Mouse (Mus musculus) bone marrow macrophage, adult 2 months (primary cell): Measurements from ENCODE around the gene Cldn7. TPM values are rescaled to one million over a fixed set of nuclear protein-coding genes. Genes with fewer than 3 reads are reported as not detected.
"Not testable (repeated sequence)": the region's sequence is repeated elsewhere in the genome, so short reads cannot be mapped to it uniquely, and the experiment has no call there.

ENCODE experiments used
- H3K27ac ChIP-seq: 2 replicates; pipeline ENCODE4 v1.5.1; 2012; ENCODE audit warnings: low read depth, low read length; ENCODE audit not compliant: insufficient read depth
- H3K4me1 ChIP-seq: 2 replicates; pipeline ENCODE4 v1.6.1; 2012; ENCODE audit warnings: low read length; ENCODE audit not compliant: control insufficient read depth, insufficient read depth
- H3K4me3 ChIP-seq: 2 replicates; pipeline ENCODE4 v1.5.1; 2012; ENCODE audit warnings: mild to moderate bottlenecking, low read length, moderate library complexity; ENCODE audit not compliant: insufficient read depth
- CTCF ChIP-seq: IDR thresholded peaks from 2 replicates; pipeline ENCODE4 v1.5.1; 2012; ENCODE audit warnings: low read depth, mild to moderate bottlenecking, low read length, moderate library complexity
- POLR2A ChIP-seq: IDR thresholded peaks from 2 replicates; pipeline ENCODE4 v1.6.1; 2012; ENCODE audit warnings: mild to moderate bottlenecking, low read depth, low read length, borderline replicate concordance
- polyA plus RNA-seq: library from polyadenylated mRNA; stranded (reverse); fragments of >200 nt; gene quantifications from 2 replicates; pipeline ENCODE4 v1.2.4, GENCODE M21; 2012; ENCODE audit not compliant: missing spikeins, insufficient read depth, insufficient read length

Cldn7 gene
- polyA plus RNA-seq: not detected in 2 replicates

GRCm38 (mm10) chr11:69964650-69965270, at the start of gene Cldn7:
TSS of gene Cldn7 (plus strand) at chr11:69964779.
- Histone ChIP-seq H3K27ac (no peak within 1 kb of the TSS), H3K4me3 (no peak within 1 kb of the TSS), H3K4me1 (no peaks in the 10 kb centered on the region)
- TF ChIP-seq CTCF (no peak), POLR2A (no peak)

- Histone ChIP-seq H3K27ac (no peak overlapping the region), H3K4me1 (peaks cover 26% of the 10 kb centered on the region), H3K4me3 (peak overlapping the region; percentile 69)
- no peak for TF ChIP-seq POLR2A
- no peak for TF ChIP-seq CTCF
Observed at GRCm38 (mm10) chr11:69914917-69915430, 49.6 kb upstream of the Cldn7 start.

GRCm38 (mm10) chr11:69915667-69916627, 48.6 kb upstream of the Cldn7 start:
- TF ChIP-seq POLR2A (no peak), CTCF (no peak)
- Histone ChIP-seq H3K4me3 (peak overlapping the region; percentile 20), H3K27ac (no peak overlapping the region), H3K4me1 (peaks cover 26% of the 10 kb centered on the region)

- peaks cover 26% of the 10 kb centered on the region for H3K4me1 ChIP-seq
- H3K4me3 ChIP-seq: not testable (repeated sequence)
Observed at GRCm38 (mm10) chr11:69916652-69917378, 47.8 kb upstream of the Cldn7 start.

GRCm38 (mm10) chr11:69917379-69917948, 47.1 kb upstream of the Cldn7 start:
- peaks cover 26% of the 10 kb centered on the region for H3K4me1 ChIP-seq
- H3K4me3 ChIP-seq: no peak overlapping the region; the same call in 1 of the 2 replicates
- TF ChIP-seq POLR2A: no peak
- no peak for TF ChIP-seq CTCF
- H3K27ac ChIP-seq: no peak overlapping the region

More at GRCm38 (mm10) chr11:69916652-69917378, 47.8 kb upstream of the Cldn7 start:
- H3K27ac ChIP-seq: not testable (repeated sequence)

- Histone ChIP-seq H3K4me3 (0 out of 2 replicates have a peak overlapping the region, but pooled peaks have one; percentile 96), H3K4me1 (peaks cover 28% of the 10 kb centered on the region), H3K27ac (no peak overlapping the region)
- TF ChIP-seq CTCF (no peak), POLR2A (no peak)
Observed at GRCm38 (mm10) chr11:69918118-69918517, 46.5 kb upstream of the Cldn7 start.

GRCm38 (mm10) chr11:69919053-69919452, 45.5 kb upstream of the Cldn7 start:
- H3K4me3 ChIP-seq: peak overlapping the region; percentile 96
- peaks cover 33% of the 10 kb centered on the region for H3K4me1 ChIP-seq
- H3K27ac ChIP-seq: peak overlapping the region; percentile 45; the same call in 1 of the 2 replicates
- TF ChIP-seq CTCF (no peak), POLR2A (no peak)

GRCm38 (mm10) chr11:69919661-69920265, 44.8 kb upstream of the Cldn7 start:
- TF ChIP-seq POLR2A (no peak), CTCF (no peak)
- Histone ChIP-seq H3K27ac (peak overlapping the region; percentile 94), H3K4me3 (peak overlapping the region; percentile 96), H3K4me1 (peaks cover 33% of the 10 kb centered on the region)
